Mouse (Mus musculus): Measurements from ENCODE around the gene Fbxo4.

Gene Fbxo4

DNA sequence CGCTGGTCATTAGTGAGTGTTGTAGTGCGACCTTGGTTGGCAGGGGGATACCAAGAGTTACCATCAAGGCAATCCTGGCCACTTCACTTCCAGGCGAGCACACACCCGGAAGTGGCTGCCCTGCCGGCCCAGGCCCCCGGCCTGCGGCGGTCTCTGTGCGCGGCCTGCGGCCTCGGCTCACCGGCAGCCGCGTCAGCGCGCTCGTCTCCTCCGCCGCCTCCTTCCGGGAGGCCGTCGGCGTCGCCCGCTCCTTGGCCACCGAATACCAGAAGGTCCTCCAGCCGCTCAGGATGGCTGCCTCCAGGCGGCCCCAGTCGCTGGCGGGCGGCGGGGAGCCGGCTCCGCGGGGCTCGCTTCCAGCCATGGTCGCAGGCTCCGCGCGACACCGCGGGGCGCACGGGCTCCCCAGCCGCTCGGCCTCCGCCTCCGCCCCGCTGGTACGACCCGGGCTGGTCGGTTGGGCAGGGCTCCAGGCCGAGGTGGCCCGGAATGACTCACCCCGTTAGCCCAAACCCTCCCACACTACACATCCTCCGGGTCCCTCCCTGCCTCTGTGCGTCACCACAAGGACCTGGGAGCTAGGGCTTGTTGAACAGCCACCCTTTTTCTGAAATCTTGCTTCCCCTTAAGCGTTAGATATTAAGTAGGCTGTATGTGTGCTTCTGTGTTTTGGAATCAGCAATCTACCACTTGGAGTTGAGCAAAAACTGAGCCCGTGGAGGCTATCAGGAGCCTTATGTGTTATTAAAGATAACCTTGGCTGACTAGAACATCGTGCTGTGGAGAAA is at the start of gene Fbxo4:
Gene Fbxo4, minus strand, starts transcription at position 513 of the 788 bp plus-strand sequence.
- peak; percentile 87 for DNase-seq

DNA sequence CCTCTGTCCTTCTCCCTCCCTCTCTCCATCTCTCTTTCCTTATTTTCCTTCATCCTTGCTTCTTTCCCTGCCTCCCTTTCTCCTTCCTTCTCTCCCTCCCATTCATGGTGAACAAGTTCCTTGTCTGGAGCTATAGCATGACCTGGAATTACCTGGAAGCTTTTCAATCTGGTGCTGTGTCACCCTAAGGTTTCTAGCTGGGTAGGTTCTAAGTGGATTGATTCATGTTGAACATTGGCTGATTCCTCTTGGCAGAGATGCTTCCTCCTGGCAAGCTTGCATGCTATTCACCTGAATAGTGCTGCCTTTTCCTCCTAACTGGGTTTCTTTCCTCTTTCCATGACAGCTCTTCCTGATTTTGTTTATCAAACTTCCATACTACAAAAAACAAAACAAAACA is 49.6 kb upstream of the Fbxo4 start:
- DNase-seq: peak; percentile 31

GRCm38 (mm10) chr15:4028411-4028700 is 49.0 kb upstream of the Fbxo4 start:
- no peak for DNase-seq

- DNase-seq: peak; percentile 80
These were observed 48.5 kb upstream of the Fbxo4 start for GRCm38 (mm10) chr15:4027671-4028410.

- DNase-seq: peak; percentile 83
These were observed 47.6 kb upstream of the Fbxo4 start for GRCm38 (mm10) chr15:4026831-4027584.

GRCm38 (mm10) chr15:4026231-4026773 is 46.9 kb upstream of the Fbxo4 start, which contains the start of gene Oxct1:
Gene Oxct1 (plus strand): TSS chr15:4026383.
- DNase-seq: peak; percentile 94

DNA sequence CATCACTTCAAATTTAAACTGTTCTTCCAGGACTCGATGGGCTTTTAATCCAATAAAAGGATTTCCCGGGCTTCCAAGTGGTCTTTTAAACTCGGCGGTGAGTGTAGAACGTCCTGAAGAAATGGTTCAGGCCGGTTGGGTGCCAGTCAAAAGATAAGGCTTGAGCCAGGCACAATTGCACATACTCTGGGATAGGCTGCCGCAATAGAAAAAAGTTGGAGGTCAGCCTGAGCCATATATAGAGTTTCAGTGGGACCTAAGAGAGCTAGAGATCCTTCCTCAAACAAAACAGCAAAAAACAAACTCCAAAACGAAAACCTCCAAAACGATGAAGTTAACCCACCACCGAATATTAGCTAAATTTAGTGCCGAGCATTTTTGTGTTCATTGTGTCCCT is 46.1 kb upstream of the Fbxo4 start:
- DNase-seq: peak; percentile 18

DNA sequence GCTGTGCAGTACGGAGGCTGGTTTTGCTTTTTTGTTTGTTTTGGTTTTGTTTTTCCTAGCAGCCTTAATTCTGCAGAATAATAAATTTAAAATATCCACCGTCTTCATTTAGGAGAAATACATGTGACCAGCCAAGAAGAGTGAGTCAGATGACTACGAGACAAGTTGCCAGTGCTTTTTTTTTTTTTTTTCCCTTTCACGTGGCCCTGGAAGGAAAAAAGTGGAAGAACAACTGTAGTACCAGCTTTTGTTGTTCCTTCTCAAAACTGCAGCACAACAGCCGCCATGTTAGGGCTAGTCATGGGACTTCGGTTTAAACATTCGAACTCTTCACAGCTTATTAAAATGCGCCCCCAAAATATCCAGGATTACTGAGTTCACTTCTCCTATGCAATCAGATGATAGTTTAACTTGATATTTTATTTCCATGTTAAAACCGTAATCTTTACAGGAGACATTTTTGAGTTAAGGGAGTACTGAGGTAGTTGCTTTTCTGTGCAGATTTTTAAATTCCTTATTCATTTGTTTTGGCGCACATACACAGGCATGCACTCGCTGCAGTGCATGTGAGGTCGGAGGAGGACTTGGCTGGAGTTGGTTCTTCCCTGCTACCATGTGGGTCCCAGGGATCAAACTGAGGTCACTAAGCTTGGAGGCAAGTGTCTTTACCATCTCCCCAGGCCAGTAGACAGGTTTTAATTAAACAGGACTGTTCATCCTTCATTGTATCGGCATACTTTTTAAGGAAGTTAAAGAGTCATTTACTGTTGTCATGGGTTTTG is 45.5 kb upstream of the Fbxo4 start:
- DNase-seq: peak; percentile 23

DNA sequence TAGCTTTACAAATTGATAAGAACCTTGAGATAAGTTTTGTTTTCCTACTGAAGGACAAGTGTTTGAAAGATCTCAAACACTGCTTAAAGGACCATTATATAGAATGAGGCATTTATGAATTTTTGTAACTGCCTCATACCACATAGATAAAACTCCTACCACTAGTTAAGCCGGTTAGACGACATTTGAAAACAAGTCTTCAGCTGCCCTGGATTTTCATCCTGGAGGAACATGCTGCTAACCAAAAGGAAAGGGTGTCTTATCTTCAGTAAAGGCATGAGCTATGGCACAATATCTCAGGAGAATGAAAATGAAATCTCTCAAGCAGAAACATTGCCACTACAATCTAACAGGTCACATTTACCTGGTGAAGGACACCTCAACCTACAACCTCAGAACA is 44.4 kb upstream of the Fbxo4 start:
- no peak for DNase-seq

GRCm38 (mm10) chr15:4020711-4021110 is 41.3 kb upstream of the Fbxo4 start:
- no peak for DNase-seq

GRCm38 (mm10) chr15:4013873-4014272 is 34.5 kb upstream of the Fbxo4 start:
- no peak for DNase-seq

DNA sequence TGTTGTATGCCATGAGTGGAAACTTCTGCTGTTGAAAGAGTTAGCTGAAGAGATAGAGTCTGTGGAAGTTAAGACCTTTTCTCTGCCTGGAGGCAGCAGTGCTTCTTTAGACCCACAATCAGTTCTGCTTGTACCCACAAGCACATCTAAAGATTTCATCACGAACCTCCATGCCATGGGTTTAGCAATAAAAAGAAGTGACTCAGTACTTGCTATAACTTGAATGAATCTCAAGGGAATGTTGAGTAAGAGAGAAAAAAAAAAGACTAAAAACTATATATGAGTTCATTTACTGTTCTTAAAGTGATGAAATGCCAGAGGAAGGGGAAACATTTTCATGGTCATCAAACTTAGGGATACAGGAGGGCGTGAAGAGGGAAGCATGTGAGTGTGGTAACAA is 21.2 kb upstream of the Fbxo4 start:
- no peak for DNase-seq

GRCm38 (mm10) chr15:3999144-3999543 is 19.8 kb upstream of the Fbxo4 start:
- no peak for DNase-seq

- no peak for DNase-seq
These were observed 17.1 kb upstream of the Fbxo4 start for GRCm38 (mm10) chr15:3996267-3997010.

DNA sequence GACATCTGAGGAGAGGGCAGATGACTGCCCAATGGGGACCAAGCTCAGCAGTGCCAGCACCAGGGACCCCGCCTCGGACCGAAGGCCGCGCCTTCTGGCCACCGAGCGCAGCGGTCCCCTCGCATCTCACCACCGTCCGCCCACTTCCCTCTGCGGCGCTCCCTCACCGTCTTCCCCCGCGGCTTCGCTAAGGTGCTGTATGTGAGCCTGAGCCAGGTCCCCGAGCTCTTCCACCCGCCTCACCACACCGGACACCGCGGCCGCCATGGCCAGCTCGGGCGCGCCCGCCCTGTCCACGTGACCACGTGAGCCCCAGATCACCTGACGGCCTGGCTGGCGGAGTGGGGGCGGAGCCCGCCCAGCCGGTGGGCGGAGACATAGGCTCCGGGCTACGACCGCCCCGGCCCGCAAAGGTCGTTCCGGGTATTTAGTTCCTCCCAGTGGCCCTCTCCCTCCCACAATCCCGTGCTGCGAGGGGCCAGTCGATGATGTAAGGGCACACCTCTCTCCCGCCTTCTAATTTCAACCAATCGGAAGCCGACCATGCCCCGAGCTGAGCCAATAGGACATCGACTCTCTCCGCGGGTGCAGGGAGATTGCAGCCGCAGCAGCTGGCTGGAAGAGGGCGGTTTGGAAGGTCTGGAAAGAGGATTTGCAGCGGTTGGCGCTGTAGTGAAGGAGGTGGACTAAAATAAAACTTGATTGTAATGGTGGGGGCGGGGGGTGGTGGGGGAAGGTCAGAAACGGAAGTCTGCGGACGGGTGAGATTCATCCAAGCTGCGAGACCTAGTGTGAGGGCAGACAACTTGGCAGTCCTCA is 16.3 kb upstream of the Fbxo4 start, which contains the start of gene AW549877:
Gene AW549877, minus strand, starts transcription at position 297 of the 819 bp plus-strand sequence.
- peak; percentile 99 for DNase-seq

- no peak for DNase-seq
These were observed 15.6 kb upstream of the Fbxo4 start for GRCm38 (mm10) chr15:3994852-3995447.

DNA sequence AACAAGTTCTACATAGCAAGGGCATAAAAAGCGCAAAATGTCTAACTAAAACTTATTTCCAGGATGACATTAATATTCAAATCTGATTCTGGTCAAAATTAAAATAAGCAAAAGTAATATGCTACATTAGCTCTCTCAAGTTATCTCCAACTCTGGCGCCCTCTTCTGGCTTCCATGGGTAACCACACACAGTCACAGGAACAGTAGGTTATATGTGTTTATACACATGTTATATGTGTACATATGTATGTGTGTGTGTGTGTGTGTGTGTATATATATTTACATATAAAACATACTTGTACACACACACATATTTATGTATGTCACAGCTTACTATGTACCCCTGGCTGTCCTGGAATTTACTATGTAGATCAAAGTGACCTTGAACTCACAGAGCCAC is 8.6 kb upstream of the Fbxo4 start:
- DNase-seq: peak; percentile 56

- no peak for DNase-seq
These were observed 5.5 kb upstream of the Fbxo4 start for GRCm38 (mm10) chr15:3984876-3985275.

DNA sequence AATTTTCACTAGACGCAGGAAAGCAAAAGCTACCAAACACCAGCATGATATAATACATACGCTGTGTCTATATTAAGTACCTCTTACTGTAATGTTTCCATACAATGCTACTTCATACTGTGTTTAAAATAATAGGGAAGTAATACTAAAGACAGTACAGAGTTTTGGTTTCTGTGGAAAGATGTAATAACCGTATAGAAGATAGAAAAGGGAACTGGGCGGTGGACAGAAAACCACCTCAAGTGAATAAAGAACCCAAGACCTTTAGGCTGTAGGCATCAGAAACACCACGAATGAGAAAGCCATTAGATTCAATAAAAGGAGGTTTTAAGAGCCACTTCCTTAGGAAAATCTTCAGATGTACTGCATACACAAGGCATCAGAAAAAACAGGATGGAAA is 3.4 kb upstream of the Fbxo4 start:
- no peak for DNase-seq

DNA sequence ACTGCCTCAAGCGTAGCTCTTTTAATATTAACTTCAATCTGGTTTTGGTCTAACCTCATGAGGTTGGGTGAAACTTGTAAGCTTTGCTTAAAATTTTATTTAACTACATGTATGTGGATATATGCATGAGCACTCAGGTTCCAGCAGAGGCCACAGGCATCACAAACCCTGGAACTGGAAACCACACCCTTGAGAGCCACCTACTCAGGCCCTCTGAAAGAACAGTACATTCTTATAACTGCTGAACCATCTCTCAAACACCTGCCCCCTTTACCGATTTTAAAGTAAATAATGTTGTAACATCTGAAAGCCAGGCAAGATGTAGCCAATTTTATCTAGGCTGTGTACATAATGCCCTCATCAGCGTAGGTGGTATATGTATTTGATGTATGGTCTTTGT is 498 bp upstream of the Fbxo4 start:
- no peak for DNase-seq
